Mouse (Mus musculus) lung, embryonic 14.5 days (tissue): Measurements from ENCODE around the gene Gm5868. TPM values are rescaled to one million over a fixed set of nuclear protein-coding genes. Genes with fewer than 3 reads are reported as not detected.

ENCODE experiments used
- ATAC-seq: fragments of 200-750 bp; cut with Nextera tagmentation; 2 replicates; pipeline ENCODE4 v1.8.0; 2017; ENCODE audit warnings: mild to moderate bottlenecking, moderate TSS enrichment, moderate library complexity; ENCODE audit not compliant: insufficient read depth
- DNase-seq: peaks from one replicate; pipeline ENCODE4 v3.0.0-alpha.2; 2015
- H3K27ac ChIP-seq: fragments of 300-500 bp; sonication (generic); 2 replicates; pipeline ENCODE4 v1.5.1; 2014; ENCODE audit warnings: low read depth, mild to moderate bottlenecking, moderate library complexity
- H3K27me3 ChIP-seq: fragments of 300-500 bp; sonication (generic); 2 replicates; pipeline ENCODE4 v1.6.1; 2014; ENCODE audit warnings: low read length, control low read depth; ENCODE audit not compliant: insufficient read depth
- H3K36me3 ChIP-seq: fragments of 300-500 bp; sonication (generic); 2 replicates; pipeline ENCODE4 v1.6.1; 2014; ENCODE audit warnings: control low read depth; ENCODE audit not compliant: insufficient read depth
- H3K4me1 ChIP-seq: fragments of 300-500 bp; sonication (generic); 2 replicates; pipeline ENCODE4 v1.6.1; 2014; ENCODE audit warnings: antibody characterized with exemption, control low read depth; ENCODE audit not compliant: insufficient read depth
- H3K4me2 ChIP-seq: fragments of 300-500 bp; sonication (generic); 2 replicates; pipeline ENCODE4 v1.6.1; 2014; ENCODE audit warnings: mild to moderate bottlenecking
- H3K4me3 ChIP-seq: fragments of 300-500 bp; sonication (generic); 2 replicates; pipeline ENCODE4 v1.5.1; 2014; ENCODE audit warnings: low read depth, low read length
- H3K9ac ChIP-seq: fragments of 300-500 bp; sonication (generic); 2 replicates; pipeline ENCODE4 v1.6.1; 2014
- H3K9me3 ChIP-seq: fragments of 300-500 bp; sonication (generic); 2 replicates; pipeline ENCODE4 v1.6.1; 2016; ENCODE audit warnings: low read depth, low read length, control low read depth
- CTCF ChIP-seq: IDR thresholded peaks from 2 replicates; pipeline ENCODE4 v1.5.1; 2016; ENCODE audit warnings: antibody characterized with exemption, low read depth
- WGBS: fragments of 180-500 bp; shearing (Covaris S2); extraction: QIAGEN DNeasy Blood & Tissue Kit; methylation state at CpG from one replicate; pipeline ENCODE4 v1.1.7; 2014; 5-methylcytosine and 5-hydroxymethylcytosine counted together
- polyA plus RNA-seq: library from polyadenylated mRNA; unstranded; fragments of >200 nt; fragmentation: Nextera tagmentation; extraction: Ambion mirVana; gene quantifications from 2 replicates; pipeline ENCODE4 v1.2.1, GENCODE M21; 2014

Gene Gm5868
- polyA plus RNA-seq: 0.17 and 0.20 TPM in 2 replicates

DNA sequence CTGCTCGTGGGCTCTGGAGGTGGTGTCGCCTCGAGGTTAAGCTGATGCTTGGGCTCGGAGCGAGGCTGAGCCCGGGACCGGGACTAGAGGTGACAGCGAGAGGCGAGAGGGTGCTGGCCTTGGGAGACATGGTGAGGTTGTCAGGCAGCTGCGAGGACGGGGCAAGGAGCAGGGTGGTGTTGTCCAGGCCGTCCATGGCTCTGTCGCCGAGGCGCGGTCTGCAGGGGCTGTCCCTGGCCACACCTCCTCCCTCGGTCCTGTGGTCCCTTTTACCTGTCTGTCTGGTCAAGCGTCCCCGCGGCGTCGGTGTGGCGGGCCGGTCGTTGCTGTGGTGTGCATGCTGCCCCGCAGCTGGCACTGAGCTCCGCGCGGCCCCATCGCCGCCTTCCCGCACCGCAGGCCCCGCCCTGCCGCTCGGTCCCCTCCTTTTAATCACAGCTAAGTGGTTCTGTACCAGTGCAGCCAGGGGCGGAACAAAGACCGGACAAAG lies at the start of gene Gm5868:
Gm5868 (minus strand) TSS at position 360 of the 490 bp plus-strand sequence.
- 2% methylated on average over 38 of the region's 38 CpGs for WGBS
- ATAC-seq (peak; percentile 66; the same call in 1 of the 2 replicates), DNase-seq (peak; percentile 21)
- TF ChIP-seq CTCF: no peak
- Histone ChIP-seq H3K4me3 (peak within 1 kb of the TSS; percentile 40), H3K4me1 (no peaks in the 10 kb centered on the region), H3K9me3 (no peaks in the 10 kb centered on the region), H3K4me2 (peak within 1 kb of the TSS; percentile 65), H3K9ac (no peak within 1 kb of the TSS), H3K36me3 (no peaks in the 10 kb centered on the region), H3K27me3 (peaks cover 14% of the 10 kb centered on the region), H3K27ac (no peak within 1 kb of the TSS)

DNA sequence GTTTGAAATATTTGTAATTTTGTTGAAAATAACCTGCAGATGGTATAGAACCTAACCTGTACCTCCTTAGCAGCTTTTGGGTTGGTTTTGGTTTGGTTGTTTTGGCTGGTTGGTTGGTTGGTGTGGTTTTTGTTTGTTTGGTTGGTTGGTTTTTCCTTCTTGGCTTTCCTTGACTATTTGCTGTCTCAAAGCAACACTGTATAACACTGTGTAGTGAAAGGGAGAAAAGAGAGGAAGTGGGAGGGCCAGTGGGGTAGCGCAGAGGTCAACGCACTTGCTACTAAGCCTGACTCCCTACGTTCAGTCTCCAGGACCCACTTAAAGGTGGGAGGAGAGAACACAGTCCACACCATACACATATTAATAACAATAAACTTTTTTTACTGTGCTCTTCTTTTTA lies 49.2 kb upstream of the Gm5868 start:
- no peak overlapping the region for H3K9ac ChIP-seq
- H3K9me3 ChIP-seq: no peaks in the 10 kb centered on the region
- DNase-seq (no peak), ATAC-seq (no peak)
- TF ChIP-seq CTCF: no peak
- H3K27me3 ChIP-seq: no peaks in the 10 kb centered on the region
- H3K27ac ChIP-seq: no peak overlapping the region
- 72% methylated on average over 3 of the region's 3 CpGs for WGBS
- H3K4me1 ChIP-seq: no peaks in the 10 kb centered on the region
- H3K4me2 ChIP-seq: no peak overlapping the region
- H3K36me3 ChIP-seq: no peaks in the 10 kb centered on the region
- H3K4me3 ChIP-seq: no peak overlapping the region

DNA sequence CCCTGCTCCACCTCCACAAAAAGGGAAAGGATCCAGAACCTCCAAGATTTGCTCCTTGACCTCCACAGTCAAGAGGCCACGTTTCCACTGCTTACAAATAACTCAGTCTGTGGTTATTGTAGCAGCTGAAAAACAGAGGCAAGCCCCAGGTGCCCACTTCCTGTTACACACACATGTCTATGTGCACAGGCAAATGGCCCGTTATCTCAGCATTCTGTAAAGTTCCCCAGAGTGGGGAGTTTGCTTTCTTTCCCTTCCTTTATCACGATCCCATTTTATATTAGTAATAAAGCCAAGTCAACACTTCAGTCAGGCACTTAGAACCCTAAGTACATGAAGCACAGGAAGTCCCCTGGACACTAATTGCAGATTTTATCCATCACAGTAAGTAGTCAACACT lies 48.8 kb upstream of the Gm5868 start:
- Histone ChIP-seq H3K27ac (no peak overlapping the region), H3K36me3 (no peaks in the 10 kb centered on the region), H3K4me2 (no peak overlapping the region), H3K4me3 (no peak overlapping the region), H3K27me3 (no peaks in the 10 kb centered on the region), H3K4me1 (no peaks in the 10 kb centered on the region), H3K9me3 (no peaks in the 10 kb centered on the region), H3K9ac (no peak overlapping the region)
- DNase-seq: no peak
- no peak for ATAC-seq
- no peak for TF ChIP-seq CTCF
- 33% methylated on average over 3 of the region's 3 CpGs for WGBS

DNA sequence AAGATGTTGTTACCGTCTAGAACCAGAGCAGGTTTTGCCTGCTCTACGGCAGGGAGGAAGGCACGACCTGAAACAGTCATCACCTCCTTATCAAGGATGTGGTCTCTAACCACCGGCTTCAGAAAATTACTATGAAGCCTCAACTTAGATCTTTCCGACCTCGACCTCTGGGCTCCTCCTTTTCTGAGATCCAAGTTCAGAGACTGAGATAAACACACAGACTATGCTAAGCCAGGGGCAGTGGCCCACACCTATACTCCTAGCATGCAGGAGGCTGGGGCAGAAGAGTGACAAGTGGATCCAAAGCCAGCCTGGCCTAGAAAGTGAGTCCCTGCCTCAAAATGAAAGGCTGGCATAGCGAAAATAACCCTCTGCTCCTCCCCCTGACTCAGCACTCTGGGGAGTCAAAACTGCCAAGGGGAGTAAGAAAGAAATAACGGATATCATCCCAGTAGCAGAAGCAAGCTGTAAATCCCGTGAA lies 47.5 kb upstream of the Gm5868 start:
- DNase-seq: no peak
- H3K9ac ChIP-seq: no peak overlapping the region
- no peak for TF ChIP-seq CTCF
- H3K4me2 ChIP-seq: no peak overlapping the region
- 75% methylated on average over 9 of the region's 9 CpGs for WGBS
- no peaks in the 10 kb centered on the region for H3K27me3 ChIP-seq
- H3K4me1 ChIP-seq: no peaks in the 10 kb centered on the region
- ATAC-seq: no peak
- no peaks in the 10 kb centered on the region for H3K36me3 ChIP-seq
- no peak overlapping the region for H3K4me3 ChIP-seq
- H3K27ac ChIP-seq: no peak overlapping the region
- no peaks in the 10 kb centered on the region for H3K9me3 ChIP-seq

DNA sequence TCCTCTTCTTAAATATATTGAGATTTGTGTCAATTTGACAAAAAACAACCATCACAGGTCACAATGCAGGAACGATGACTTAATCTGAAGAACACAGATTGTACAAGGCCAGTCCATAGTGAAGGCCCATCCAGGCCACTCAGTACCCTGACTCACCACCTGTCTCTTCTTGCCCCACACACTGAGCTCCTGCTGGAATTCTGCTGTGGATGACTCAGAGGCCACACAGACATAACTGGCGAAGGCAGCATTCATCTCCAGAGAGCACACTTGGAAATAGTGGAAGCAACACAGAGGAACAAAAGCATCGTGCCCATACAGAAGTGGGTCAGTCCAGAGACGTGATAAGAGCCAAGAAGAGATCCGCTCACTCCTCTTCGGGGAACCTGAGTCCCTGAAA lies 42.7 kb upstream of the Gm5868 start:
- Histone ChIP-seq H3K9ac (no peak overlapping the region), H3K4me1 (no peaks in the 10 kb centered on the region), H3K4me2 (no peak overlapping the region), H3K27me3 (no peaks in the 10 kb centered on the region), H3K9me3 (no peaks in the 10 kb centered on the region), H3K4me3 (no peak overlapping the region), H3K36me3 (no peaks in the 10 kb centered on the region), H3K27ac (no peak overlapping the region)
- no peak for TF ChIP-seq CTCF
- ATAC-seq (no peak), DNase-seq (no peak)
- 88% methylated on average over 6 of the region's 6 CpGs for WGBS

DNA sequence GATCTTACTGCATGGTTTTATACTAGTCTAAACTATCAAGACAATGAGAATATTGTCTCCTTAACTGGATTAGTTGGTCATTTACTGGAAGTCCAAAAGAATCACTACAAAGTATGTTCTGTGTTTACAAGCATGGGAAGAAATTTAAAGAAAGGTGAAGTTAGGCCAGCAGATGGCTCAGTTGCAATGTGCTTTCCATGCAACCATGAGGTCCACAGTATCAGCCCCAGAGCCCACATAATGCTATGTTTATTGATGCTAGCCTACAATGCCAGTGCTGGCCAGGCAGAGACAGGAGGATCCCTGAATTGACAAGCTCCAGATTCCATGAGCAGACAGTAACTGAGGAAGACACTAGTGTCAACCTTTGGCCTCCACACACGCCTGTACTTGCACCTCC lies 33.7 kb upstream of the Gm5868 start:
- no peak for TF ChIP-seq CTCF
- WGBS: 70% methylated on average over 1 of the region's 1 CpGs
- no peak overlapping the region for H3K4me3 ChIP-seq

DNA sequence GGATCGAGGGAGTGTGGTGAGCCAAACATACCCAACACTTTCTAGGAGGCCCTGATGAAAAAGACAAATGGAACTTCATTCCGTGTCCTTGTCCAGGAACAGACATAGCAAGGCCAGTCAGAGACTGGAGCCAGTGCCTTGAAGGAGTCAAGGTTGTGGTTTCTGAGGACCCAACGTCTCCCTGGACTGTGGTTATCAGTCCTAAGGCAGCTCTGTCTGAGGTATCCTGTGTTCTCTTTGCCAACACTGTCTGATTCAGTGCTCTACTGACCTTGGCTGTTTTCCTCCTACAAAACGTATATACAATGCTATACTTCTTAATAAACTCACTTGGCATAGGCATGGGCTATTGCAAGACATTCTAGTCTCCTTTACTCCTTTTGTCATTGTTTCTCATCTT lies 30.1 kb upstream of the Gm5868 start:
- 80% methylated on average over 4 of the region's 4 CpGs for WGBS
- ATAC-seq (no peak), DNase-seq (no peak)
- Histone ChIP-seq H3K4me2 (no peak overlapping the region), H3K27me3 (no peaks in the 10 kb centered on the region), H3K9ac (no peak overlapping the region), H3K4me3 (no peak overlapping the region), H3K4me1 (no peaks in the 10 kb centered on the region), H3K36me3 (no peaks in the 10 kb centered on the region), H3K9me3 (no peaks in the 10 kb centered on the region), H3K27ac (no peak overlapping the region)
- TF ChIP-seq CTCF: no peak

More for the DNA sequence above, 33.7 kb upstream of the Gm5868 start:
- Histone ChIP-seq H3K27ac (no peak overlapping the region), H3K9me3 (no peaks in the 10 kb centered on the region), H3K36me3 (no peaks in the 10 kb centered on the region), H3K4me1 (no peaks in the 10 kb centered on the region), H3K27me3 (no peaks in the 10 kb centered on the region), H3K4me2 (no peak overlapping the region), H3K9ac (no peak overlapping the region)
- DNase-seq (no peak), ATAC-seq (no peak)
